Mouse (Mus musculus): Measurements from ENCODE around the gene Serpini1. TPM values are rescaled to one million over a fixed set of nuclear protein-coding genes. Genes with fewer than 3 reads are reported as not detected.

The Serpini1 gene
- polyA plus RNA-seq, 1 experiment from 2014 or later = 44.9 TPM

DNA sequence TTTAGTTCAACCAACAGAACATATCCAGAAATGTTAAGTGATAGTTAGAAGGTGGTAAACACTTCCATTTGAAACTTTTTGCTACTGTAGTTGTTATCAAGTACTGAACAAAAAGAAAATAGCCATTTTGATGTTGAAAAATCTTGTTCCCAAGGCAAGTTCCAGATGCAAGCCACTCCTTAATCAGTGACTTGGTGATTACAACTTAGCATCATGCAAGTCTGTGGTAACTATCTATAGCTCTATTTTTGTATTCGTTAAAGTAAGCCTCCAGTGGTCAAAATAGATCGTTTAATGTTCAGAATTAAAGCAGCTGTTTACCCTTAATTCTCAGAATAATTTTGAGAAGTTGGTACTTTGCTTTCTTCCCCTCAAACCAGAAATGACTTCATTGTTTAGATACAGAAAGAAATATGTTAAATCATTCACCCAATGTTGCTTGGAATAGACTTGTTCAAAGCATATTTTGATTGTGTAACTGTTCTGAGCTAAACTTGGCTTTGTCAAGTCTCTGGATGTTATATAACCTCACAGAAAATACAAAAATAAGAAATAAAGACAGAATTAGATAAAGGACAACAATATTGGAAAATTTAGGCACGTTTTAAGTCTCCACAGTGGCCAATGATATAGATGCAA is 130.0 kb downstream of the Serpini1 start:
- H3K4me3 ChIP-seq (ENCODE audit: low read depth, low read length) = no peak overlapping the region
- no peaks in the 10 kb centered on the region for H3K27me3 ChIP-seq (replicated peaks; ENCODE audit: control insufficient read depth, insufficient read depth, low read length)
- H3K4me1 ChIP-seq (replicated peaks; ENCODE audit: control insufficient read depth, insufficient read depth, low read length) = no peaks in the 10 kb centered on the region
- whole genome bisulfite sequencing = 75% methylated on average over 3 of the region's 3 CpGs
- H3K27ac ChIP-seq (ENCODE audit: low read depth) = no peak overlapping the region
- no peaks in the 10 kb centered on the region for H3K9me3 ChIP-seq (ENCODE audit: control insufficient read depth, low read length)
- DNase-seq (ENCODE audit: low spot score) (no peak), ATAC-seq (replicated peaks; ENCODE audit: low FRiP score, low TSS enrichment, low read depth) (no peak)
- no peaks in the 10 kb centered on the region for H3K36me3 ChIP-seq (ENCODE audit: control insufficient read depth, insufficient read depth, low read length)
- no peak overlapping the region for H3K9ac ChIP-seq (ENCODE audit: low read length)
- H3K4me2 ChIP-seq (ENCODE audit: low read length) = no peak overlapping the region

DNA sequence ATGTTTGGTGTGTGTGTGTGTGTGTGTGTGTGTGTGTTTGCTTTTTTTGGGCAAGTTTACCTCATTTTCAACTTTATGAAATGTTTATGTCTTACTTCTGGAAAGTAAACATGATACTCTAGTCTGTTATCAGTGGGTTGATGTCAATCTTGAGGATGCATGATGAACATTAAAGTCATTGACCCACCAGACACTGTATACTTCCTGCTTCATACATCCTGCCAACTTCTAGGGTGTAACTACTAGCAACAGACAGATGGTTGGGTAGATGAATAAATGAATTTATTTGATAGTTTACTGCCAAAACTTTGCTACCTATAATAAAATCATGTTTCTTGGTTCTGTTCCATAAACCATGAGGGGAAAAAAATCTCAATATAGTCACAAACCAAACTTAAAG is 133.0 kb downstream of the Serpini1 start:
- Histone ChIP-seq H3K4me1 (replicated peaks; ENCODE audit: control insufficient read depth, insufficient read depth, low read length) (no peaks in the 10 kb centered on the region), H3K27ac (ENCODE audit: low read depth) (no peak overlapping the region), H3K27me3 (replicated peaks; ENCODE audit: control insufficient read depth, insufficient read depth, low read length) (no peaks in the 10 kb centered on the region), H3K36me3 (ENCODE audit: control insufficient read depth, insufficient read depth, low read length) (no peaks in the 10 kb centered on the region), H3K4me2 (ENCODE audit: low read length) (no peak overlapping the region), H3K9me3 (ENCODE audit: control insufficient read depth, low read length) (no peaks in the 10 kb centered on the region), H3K4me3 (ENCODE audit: low read depth, low read length) (no peak overlapping the region), H3K9ac (ENCODE audit: low read length) (no peak overlapping the region)
- DNase-seq (ENCODE audit: low spot score) (no peak), ATAC-seq (replicated peaks; ENCODE audit: low FRiP score, low TSS enrichment, low read depth) (no peak)

DNA sequence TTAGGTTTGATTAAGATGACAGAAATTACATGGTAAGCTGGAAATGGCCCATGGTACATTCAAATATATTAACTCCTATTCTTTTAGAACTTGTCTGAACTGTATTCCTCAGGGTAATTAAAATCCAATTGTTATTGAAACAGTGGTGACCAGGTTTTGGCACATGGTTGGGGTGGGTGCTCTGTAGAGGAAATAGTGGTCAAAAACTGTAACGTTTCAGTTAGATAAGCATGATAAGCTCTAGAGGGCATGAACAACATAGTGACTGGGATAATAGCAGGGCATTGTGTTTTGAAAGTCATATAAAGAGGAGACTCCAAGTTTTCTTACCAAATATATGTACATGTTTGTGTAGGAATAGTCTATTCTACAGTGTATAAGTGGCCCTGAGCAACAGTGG is 134.7 kb downstream of the Serpini1 start:
- Histone ChIP-seq H3K9me3 (ENCODE audit: control insufficient read depth, low read length) (no peaks in the 10 kb centered on the region), H3K4me3 (ENCODE audit: low read depth, low read length) (no peak overlapping the region), H3K27me3 (replicated peaks; ENCODE audit: control insufficient read depth, insufficient read depth, low read length) (no peaks in the 10 kb centered on the region), H3K36me3 (ENCODE audit: control insufficient read depth, insufficient read depth, low read length) (no peaks in the 10 kb centered on the region), H3K4me1 (replicated peaks; ENCODE audit: control insufficient read depth, insufficient read depth, low read length) (no peaks in the 10 kb centered on the region), H3K27ac (ENCODE audit: low read depth) (no peak overlapping the region), H3K9ac (ENCODE audit: low read length) (no peak overlapping the region), H3K4me2 (ENCODE audit: low read length) (no peak overlapping the region)
- no peak for DNase-seq (ENCODE audit: low spot score)
- no peak for ATAC-seq (replicated peaks; ENCODE audit: low FRiP score, low TSS enrichment, low read depth)
- WGBS = 71% methylated on average over 1 of the region's 1 CpGs

Other genes starting within 250 kb of the Serpini1 start
- gene Wdr49, start 75.4 kb upstream of the Serpini1 start, polyA plus RNA-seq (2014; fragmentation: Nextera tagmentation; extraction: Ambion mirVana) = 0.07 TPM in 1 of 2 replicates, not detected in the other
- gene Pdcd10, start 691 bp upstream of the Serpini1 start, polyA plus RNA-seq (2014; fragmentation: Nextera tagmentation; extraction: Ambion mirVana) = 92.7 and 103 TPM in 2 replicates
- gene Gm29133, start 190.7 kb downstream of the Serpini1 start, polyA plus RNA-seq (2014; fragmentation: Nextera tagmentation; extraction: Ambion mirVana) = not detected in 2 replicates

Measured in intestine, embryonic 14.5 days (tissue).